Mouse (Mus musculus) olfactory bulb, adult 2 months (tissue): ENCODE results near the gene Rpl18.

Experiments used
- CTCF ChIP-seq: fragments of 200-500 bp; IDR thresholded peaks from 2 replicates; pipeline ENCODE4 v1.5.1; 2012; ENCODE audit warnings: low read depth, mild to moderate bottlenecking, low read length, moderate library complexity; ENCODE audit not compliant: insufficient read depth
- POLR2A ChIP-seq: fragments of 200-500 bp; IDR thresholded peaks from 2 replicates; pipeline ENCODE4 v1.6.1; 2012; ENCODE audit warnings: mild to moderate bottlenecking, low read depth, low read length, moderate library complexity; ENCODE audit not compliant: insufficient read depth

DNA sequence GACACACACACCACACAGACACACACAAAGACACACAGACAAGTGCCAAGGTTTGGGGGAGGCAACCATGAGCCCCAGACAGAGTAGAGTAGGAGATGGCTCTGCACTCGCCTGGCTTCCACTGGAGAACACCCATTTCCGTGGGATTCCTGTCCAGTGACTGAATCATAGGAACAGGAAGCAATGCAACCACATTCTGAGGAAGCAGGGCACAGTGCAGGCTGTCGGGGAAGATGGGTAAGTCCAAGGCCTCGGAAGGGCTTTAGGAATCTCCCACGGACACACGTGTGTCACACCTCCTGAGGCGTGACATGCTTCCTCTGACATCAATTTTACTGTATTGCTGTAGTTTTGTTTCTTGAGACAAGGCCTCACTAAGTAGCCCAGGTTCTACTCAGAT lies 32.9 kb downstream of the Rpl18 start:
- TF ChIP-seq POLR2A (no peak), CTCF (no peak)
